Mouse (Mus musculus) mouse embryonic stem cell (cell line): ENCODE results near the gene Hist1h2ah.

ENCODE experiments used
- in situ Hi-C, 2 experiments: fragments of 300-500 bp; cut with MboI; formaldehyde crosslinking; loops; 1 replicate in 1 of 2; 3 replicates in 1 of 2; pipeline ENCODE4 v1.14.3; 2019 to 2020; ENCODE audit warnings: low sequenced_read_pairs in 2 of 2, low pct_unique_long_range_greater_than_20kb in 1 of 2, mixed read lengths in 1 of 2; ENCODE audit not compliant: unreplicated experiment in 1 of 2

The Hist1h2ah gene

GRCm38 (mm10) chr13:22041651-22042567 lies 6.5 kb upstream of the Hist1h2ah start:
- in situ Hi-C loops = loop anchor here (10.0 to 25.0 kb wide), 4 partner anchors 180 to 1695 kb away; partner anchors contain the start of genes Hist1h1c (in 1 of the 2), Hist1h2bb (in 1 of the 2) and Hist1h3c (in 1 of the 2)

DNA sequence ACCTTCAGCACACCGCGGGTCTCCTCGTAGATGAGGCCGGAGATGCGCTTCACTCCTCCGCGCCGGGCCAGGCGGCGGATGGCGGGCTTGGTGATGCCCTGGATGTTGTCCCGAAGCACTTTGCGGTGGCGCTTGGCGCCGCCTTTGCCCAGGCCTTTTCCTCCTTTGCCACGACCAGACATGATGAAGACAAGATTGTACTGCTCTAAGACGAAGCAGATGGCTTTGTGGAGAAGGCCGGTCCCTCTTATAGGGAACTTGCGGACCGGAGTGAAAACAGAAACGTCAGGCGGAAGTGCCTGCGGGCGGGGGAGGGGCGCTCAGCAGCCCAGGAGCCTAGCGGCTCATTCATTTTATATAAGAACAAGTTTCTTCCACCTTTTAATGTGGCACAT lies 5.8 kb upstream of the Hist1h2ah start, which contains the start of gene Hist1h4i:
TSS of gene Hist1h4i (minus strand) at position 221 of the 395 bp plus-strand sequence.
- in situ Hi-C loops = loop anchor here (10.0 to 25.0 kb wide), 4 partner anchors 179 to 1696 kb away; partner anchors contain the start of genes Hist1h1c (in 1 of the 2), Hist1h2bb (in 1 of the 2) and Hist1h3c (in 1 of the 2)

DNA sequence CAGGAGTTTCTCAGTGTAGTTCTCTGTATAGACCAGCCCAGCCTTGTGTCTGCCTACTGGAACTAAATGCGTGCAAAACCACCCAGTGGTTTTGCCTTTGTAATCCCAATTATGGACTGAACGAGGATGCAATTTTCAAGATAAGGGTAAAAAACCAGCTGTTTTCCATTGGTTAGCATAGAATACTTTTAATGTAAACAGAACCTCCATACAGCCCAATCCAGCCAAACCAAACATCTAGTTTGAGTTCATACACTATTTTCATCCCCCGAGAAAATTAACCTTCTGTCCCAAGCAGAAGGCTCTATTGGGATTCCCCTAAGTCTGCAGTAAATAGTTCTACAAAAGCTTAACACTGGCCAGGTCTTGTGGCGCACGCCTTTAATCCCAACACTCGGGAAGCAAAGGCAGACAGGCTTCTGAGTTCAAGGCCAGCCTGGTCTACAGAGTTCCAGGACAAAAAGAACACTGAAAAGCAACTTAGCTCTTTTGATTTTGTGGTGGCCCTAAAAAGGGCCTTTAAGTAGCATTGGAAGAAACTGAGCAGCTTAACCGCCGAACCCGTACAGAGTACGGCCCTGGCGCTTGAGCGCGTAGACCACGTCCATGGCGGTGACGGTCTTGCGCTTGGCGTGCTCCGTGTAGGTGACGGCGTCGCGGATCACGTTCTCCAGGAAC lies 5.2 kb upstream of the Hist1h2ah start:
- in situ Hi-C loops = loop anchor here (10.0 to 25.0 kb wide), 4 partner anchors 178 to 1697 kb away; partner anchors contain the start of genes Hist1h1c (in 1 of the 2), Hist1h2bb (in 1 of the 2) and Hist1h3c (in 1 of the 2)

DNA sequence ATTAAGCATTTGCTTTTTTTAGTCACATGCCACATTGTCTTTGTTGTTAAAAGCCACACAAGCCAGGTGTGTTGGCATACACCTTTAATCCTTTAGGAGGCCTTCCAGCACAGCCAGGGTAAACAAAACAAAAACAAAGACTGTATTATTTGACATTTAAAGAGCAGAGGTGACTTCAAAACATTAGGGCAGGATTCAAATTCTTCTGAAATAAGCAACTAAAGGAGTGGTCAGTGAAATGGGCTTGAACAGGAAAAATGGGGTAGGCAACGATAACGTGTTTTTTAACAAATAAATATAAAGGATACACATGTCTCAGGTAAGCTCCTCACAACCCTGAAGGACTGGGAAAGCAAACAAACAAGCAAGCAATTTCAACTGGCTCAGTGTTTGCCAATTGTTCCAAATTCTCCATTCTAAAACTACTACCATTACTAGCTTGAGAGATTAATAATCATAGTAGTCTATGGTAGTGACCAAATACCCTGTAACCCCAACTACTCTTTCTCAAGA lies 4.6 kb upstream of the Hist1h2ah start:
- in situ Hi-C loops = loop anchor here (10.0 to 25.0 kb wide), 5 partner anchors 178 to 1697 kb away; partner anchors contain the start of genes Hist1h1c (in 1 of the 2), Hist1h2ai (in 1 of the 2), Hist1h2bb (in 1 of the 2) and Hist1h2bl (in 1 of the 2)

GRCm38 (mm10) chr13:22039364-22039763 lies 4.0 kb upstream of the Hist1h2ah start:
- in situ Hi-C loops = loop anchor here (10.0 to 25.0 kb wide), 4 partner anchors 177 to 1698 kb away; partner anchors contain the start of genes Hist1h1c (in 1 of the 2), Hist1h2ai (in 1 of the 2), Hist1h2bb (in 1 of the 2) and Hist1h2bl (in 1 of the 2)

DNA sequence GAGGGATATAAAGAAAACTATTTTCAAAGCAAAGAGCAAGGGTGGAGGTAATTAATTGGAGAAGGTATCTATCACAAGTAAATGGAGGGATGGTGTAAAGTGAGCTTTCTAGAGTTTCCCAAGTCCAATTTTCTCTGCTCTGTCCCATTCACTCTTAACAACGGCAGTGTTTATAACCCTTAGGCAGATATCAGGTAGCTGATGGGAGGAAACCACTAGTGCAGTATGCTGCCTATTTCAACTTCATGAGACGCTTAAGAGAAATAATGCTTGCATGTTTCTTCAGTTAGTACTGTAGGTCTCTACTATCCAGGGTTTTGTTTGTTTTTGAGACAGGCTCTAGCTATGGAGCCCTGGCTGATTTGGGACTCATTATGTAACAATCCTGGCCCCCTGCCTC lies 2.0 kb upstream of the Hist1h2ah start:
- in situ Hi-C loops = loop anchor here (10.0 to 25.0 kb wide), 4 partner anchors 175 to 1700 kb away; partner anchors contain the start of genes Hist1h1c (in 1 of the 2), Hist1h2ai (in 1 of the 2), Hist1h2bb (in 1 of the 2) and Hist1h2bl (in 1 of the 2)

GRCm38 (mm10) chr13:22036986-22037385 lies 1.6 kb upstream of the Hist1h2ah start:
- in situ Hi-C loops = loop anchor here (10.0 to 25.0 kb wide), 4 partner anchors 175 to 1700 kb away; partner anchors contain the start of genes Hist1h1c (in 1 of the 2), Hist1h2ai (in 1 of the 2), Hist1h2bb (in 1 of the 2) and Hist1h2bl (in 1 of the 2)

DNA sequence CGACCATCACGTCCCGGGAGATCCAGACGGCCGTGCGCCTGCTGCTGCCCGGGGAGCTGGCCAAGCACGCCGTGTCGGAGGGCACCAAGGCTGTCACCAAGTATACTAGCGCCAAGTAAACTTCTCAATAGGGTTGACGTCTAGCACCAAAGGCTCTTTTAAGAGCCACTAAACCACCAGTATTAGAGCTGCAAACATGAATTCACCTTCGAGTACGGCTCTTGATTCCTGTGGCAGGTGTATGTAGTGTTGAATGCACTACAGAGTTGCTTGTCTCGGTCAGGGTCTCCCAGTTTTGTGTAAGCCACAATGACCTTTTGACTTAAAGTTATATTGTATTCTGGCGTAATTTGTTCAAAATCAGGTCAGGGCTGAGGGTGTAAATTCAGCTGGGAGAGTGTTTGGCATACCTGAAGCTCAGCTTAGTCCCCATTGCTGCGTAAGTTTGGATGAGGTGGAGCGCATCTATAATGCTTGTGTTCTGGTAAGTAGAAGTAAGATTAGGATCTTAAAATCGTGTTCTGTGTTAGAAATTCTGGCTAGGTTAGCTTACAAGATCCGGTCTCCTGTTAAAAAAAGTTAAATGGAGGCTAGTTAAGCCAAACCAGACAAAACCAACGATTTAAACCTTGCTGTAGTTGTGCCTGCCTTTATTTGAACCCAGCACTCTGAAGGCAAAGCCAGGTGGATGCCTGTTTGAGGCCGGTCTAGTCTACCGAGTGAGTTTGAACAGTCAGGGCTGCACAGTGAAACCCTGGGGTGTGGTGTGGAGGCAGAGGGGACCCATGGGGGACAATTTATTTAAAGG lies 985 bp upstream of the Hist1h2ah start:
- in situ Hi-C loops = loop anchor here (10.0 to 25.0 kb wide), 4 partner anchors 174 to 1701 kb away; partner anchors contain the start of genes Hist1h1c (in 1 of the 2), Hist1h2ai (in 1 of the 2), Hist1h2bb (in 1 of the 2) and Hist1h2bl (in 1 of the 2)

GRCm38 (mm10) chr13:22034443-22035266 lies 713 bp downstream of the Hist1h2ah start:
- in situ Hi-C loops = loop anchor here (5.0 to 25.0 kb wide), 5 partner anchors 107 to 1703 kb away; partner anchors contain the start of genes Hist1h1c (in 1 of the 2), Hist1h2ai (in 1 of the 2), Hist1h2bb (in 1 of the 2) and Hist1h2bl (in 1 of the 2)

- in situ Hi-C loops = loop anchor here (5.0 to 25.0 kb wide), 5 partner anchors 107 to 1703 kb away; partner anchors contain the start of genes Hist1h1c (in 1 of the 2), Hist1h2ai (in 1 of the 2), Hist1h2bb (in 1 of the 2) and Hist1h2bl (in 1 of the 2)
Observed at GRCm38 (mm10) chr13:22033741-22034442, 1.5 kb downstream of the Hist1h2ah start.

GRCm38 (mm10) chr13:22030493-22030892 lies 4.9 kb downstream of the Hist1h2ah start:
- in situ Hi-C loops = loop anchor here (5.0 to 25.0 kb wide), 5 partner anchors 103 to 1707 kb away; partner anchors contain the start of genes Hist1h1c (in 1 of the 2), Hist1h2ai (in 1 of the 2), Hist1h2bb (in 1 of the 2) and Hist1h2bl (in 1 of the 2)

DNA sequence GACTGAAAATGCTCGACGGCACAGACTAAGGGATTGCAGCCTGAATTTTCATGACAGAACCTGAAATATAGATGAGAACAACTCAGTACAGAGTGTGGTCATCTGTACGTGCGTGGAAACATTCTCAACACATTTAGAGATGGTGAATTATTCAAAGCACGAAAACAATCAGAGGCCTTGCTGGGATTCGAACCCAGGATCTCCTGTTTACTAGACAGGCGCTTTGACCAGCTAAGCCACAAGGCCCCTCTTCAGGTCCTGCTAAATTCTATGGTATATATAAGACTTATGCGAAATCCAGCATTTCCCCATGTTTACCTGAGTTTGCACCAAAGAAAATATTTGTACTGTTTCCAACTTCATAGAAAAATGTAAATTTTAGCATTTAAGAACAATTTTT lies 5.4 kb downstream of the Hist1h2ah start:
- in situ Hi-C loops = loop anchor here (5.0 to 25.0 kb wide), 7 partner anchors 55 to 1707 kb away; partner anchors contain the start of genes Hist1h1c (in 1 of the 2), Hist1h2ai (in 1 of the 2), Hist1h2bb (in 1 of the 2) and Hist1h2bl (in 1 of the 2)

DNA sequence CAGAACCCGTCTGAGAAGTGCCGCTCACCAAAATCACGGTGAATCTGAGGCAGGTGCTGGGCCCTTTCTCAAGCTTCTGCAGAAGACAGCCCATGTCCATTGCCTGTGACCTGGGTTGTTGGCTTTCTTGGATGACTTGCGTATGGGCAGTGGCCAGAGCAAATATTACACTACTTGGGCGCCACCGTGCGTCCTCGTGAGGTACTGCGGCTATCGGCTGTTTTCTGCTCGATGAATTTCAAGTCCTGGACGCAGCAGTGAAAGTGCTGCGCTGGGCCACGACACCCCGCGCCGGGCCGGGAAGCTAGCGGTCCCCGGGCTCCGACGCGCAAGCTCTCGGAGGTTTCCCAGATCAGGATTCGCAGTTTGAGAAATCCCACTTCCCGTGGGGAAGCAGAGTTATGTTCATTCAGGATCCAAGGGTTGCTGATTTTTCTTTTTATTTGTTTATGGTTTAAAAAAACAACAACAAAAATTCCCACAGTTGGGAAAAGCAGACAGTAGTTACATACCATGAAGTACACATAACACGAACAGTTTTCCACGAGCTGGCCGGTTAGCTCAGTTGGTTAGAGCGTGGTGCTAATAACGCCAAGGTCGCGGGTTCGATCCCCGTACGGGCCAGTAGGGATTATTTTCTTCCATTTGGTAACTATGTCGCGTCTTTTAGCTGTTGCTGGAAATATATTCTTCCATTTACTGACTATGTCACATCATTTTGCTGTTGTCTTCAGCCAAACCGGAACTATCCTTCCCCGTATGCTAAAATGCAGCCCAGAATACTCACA lies 6.5 kb downstream of the Hist1h2ah start:
- in situ Hi-C loops = loop anchor here (5.0 to 25.0 kb wide), 5 partner anchors 54 to 1708 kb away; partner anchors contain the start of genes Hist1h1c (in 1 of the 2), Hist1h2bb (in 1 of the 2) and Hist1h3c (in 1 of the 2)
